8 mouse cellular contexts compared by ENCODE assay signal in the genomic region with DNA sequence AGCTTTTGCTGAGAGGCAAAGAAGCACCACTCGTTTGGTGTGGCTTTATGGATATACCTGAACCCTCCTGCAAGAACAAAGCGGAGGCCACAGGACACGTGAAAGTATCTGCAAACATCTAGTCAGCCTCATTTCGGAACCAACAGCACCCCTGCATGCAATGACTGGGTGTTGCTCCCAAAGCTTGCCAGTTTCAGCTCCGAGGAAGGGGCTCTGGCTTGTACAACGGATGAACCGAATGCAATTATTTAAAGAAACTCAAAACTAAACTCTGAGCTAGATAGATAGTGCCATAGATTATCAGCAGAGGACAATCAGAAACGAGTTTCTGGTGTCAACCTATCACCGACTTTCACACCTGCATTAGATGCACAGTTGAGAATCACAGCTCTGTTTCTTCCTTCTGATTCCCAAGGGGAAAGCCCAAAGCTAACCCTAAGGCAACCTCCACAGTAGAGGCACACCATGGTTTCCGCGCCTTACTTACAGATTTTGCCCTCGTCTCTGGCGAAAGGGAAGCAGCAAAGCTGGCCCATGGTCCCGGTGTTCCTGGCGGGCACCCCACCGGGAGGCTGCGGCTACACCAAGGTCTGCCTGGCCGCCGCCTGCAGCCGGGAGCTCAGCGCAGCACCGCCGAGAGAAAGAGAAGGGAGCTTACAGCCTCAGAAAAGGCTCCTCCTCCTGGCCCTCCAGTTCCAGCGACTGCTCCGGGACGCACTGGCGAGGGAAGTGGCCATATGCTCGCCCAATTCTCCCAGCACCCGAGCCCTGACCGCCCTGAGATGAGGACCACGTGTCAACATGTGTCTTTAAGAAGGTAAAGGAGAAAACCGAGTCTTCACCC.
DNase-seq lines count a peak whose midpoint lies in the region; ATAC-seq and TF ChIP-seq lines count a peak whose summit lies in the region.

No protein-coding gene starts in this region.

- H3K4me3 ChIP-seq in cortical plate, adult 2 months (ENCODE audit: insufficient read depth, low read length), result peak overlapping the region; percentile 77
- H3K4me3 ChIP-seq in hindbrain, embryonic 13.5 days, result peak overlapping the region; percentile 54
- peak overlapping the region; percentile 46 for H3K4me3 ChIP-seq in lung, embryonic 14.5 days (ENCODE audit: low read depth, low read length)

- ATAC-seq in hindbrain, embryonic 13.5 days (ENCODE audit: low FRiP score), result peak; percentile 87
- ATAC-seq in lung, embryonic 14.5 days (ENCODE audit: insufficient read depth), result peak; percentile 89
- ATAC-seq in erythroblast, adult 5-6 weeks (replicated peaks; ENCODE audit: low FRiP score, poor library complexity, severe bottlenecking), result no peak

- peaks cover 3% of the 10 kb centered on the region for H3K4me1 ChIP-seq in cortical plate, adult 2 months (ENCODE audit: control insufficient read depth, insufficient read depth, low read length)
- H3K4me1 ChIP-seq in hindbrain, embryonic 13.5 days (replicated peaks), result peaks cover 15% of the 10 kb centered on the region
- H3K4me1 ChIP-seq in lung, embryonic 14.5 days (ENCODE audit: insufficient read depth), result 0 out of 2 replicates have a peak, but pooled peaks cover 6% of the 10 kb centered on the region

- peak overlapping the region; percentile 61 for H3K27ac ChIP-seq in cortical plate, adult 2 months (ENCODE audit: insufficient read depth, low read length)
- H3K27ac ChIP-seq in hindbrain, embryonic 13.5 days, result no peak overlapping the region; the same call in 1 of the 2 replicates
- peak overlapping the region; percentile 46; the same call in 1 of the 2 replicates for H3K27ac ChIP-seq in lung, embryonic 14.5 days (ENCODE audit: low read depth)

- peak overlapping the region; percentile 83 for H3K9ac ChIP-seq in hindbrain, embryonic 13.5 days
- H3K9ac ChIP-seq in lung, embryonic 14.5 days, result peak overlapping the region; percentile 67

- H3K27me3 ChIP-seq in hindbrain, embryonic 13.5 days, result no peaks in the 10 kb centered on the region
- no peaks in the 10 kb centered on the region for H3K27me3 ChIP-seq in lung, embryonic 14.5 days (ENCODE audit: insufficient read depth, low read length)

- no peaks in the 10 kb centered on the region for H3K36me3 ChIP-seq in hindbrain, embryonic 13.5 days
- no peaks in the 10 kb centered on the region for H3K36me3 ChIP-seq in lung, embryonic 14.5 days (ENCODE audit: insufficient read depth)

- 16% methylated on average over 32 of the region's 32 CpGs for WGBS in hindbrain, embryonic 13.5 days
- 12% methylated on average over 32 of the region's 32 CpGs for WGBS in lung, embryonic 14.5 days

- peak overlapping the region; percentile 76 for H3K4me2 ChIP-seq in hindbrain, embryonic 13.5 days
- peak overlapping the region; percentile 84 for H3K4me2 ChIP-seq in lung, embryonic 14.5 days

- peak; percentile 84 for TF ChIP-seq POLR2A in cortical plate, adult 2 months (IDR thresholded peaks at IDR 0.05; ENCODE audit: extremely low read depth, insufficient read depth, low read length)

- no peak for TF ChIP-seq CTCF in cortical plate, adult 2 months (IDR thresholded peaks at IDR 0.05; ENCODE audit: extremely low read depth, insufficient read depth, low read length)
- TF ChIP-seq CTCF in lung, embryonic 14.5 days (IDR thresholded peaks at IDR 0.05; ENCODE audit: low read depth), result no peak; the same call in 1 of the 2 replicates

- H3K9me3 ChIP-seq in hindbrain, embryonic 13.5 days, result no peaks in the 10 kb centered on the region
- no peaks in the 10 kb centered on the region for H3K9me3 ChIP-seq in lung, embryonic 14.5 days (ENCODE audit: low read depth, low read length)

- peak; percentile 77 for DNase-seq in adrenal gland, postnatal 10 days
- peak; percentile 6 for DNase-seq in gastrocnemius, adult 8-10 months (ENCODE audit: low spot score in 2 of 2)
- DNase-seq in layer of hippocampus, postnatal 10 days (ENCODE audit: low spot score in 2 of 2), result peak; percentile 71 to 79
- peak; percentile 76 for DNase-seq in lung, embryonic 14.5 days
- DNase-seq in ovary, adult 18-20 months (ENCODE audit: low spot score), result peak; percentile 58

Comparison
In these comparisons a context has a peak if more than half of its experiments do, and no peak if none do; other contexts are left out.
1. DNase-seq: peak in every context shown above with its lines; median percentile 77 in adrenal gland, postnatal 10 days; 76 in lung, embryonic 14.5 days; 75 in layer of hippocampus, postnatal 10 days; 58 in ovary, adult 18-20 months; 6 in gastrocnemius, adult 8-10 months.